Mouse (Mus musculus) cortical plate, adult 2 months (tissue): ENCODE data around the gene Pon2.

Experiments used
- CTCF ChIP-seq: fragments of 200-500 bp; IDR thresholded peaks from 2 replicates; pipeline ENCODE4 v1.5.1; 2011; ENCODE audit warnings: mild to moderate bottlenecking, control low read depth, low read length; ENCODE audit not compliant: insufficient read depth; ENCODE audit errors: extremely low read depth
- POLR2A ChIP-seq: fragments of 200-500 bp; IDR thresholded peaks from 2 replicates; pipeline ENCODE4 v1.6.1; 2011; ENCODE audit warnings: mild to moderate bottlenecking, low read length, control low read depth; ENCODE audit not compliant: insufficient read depth; ENCODE audit errors: extremely low read depth

GRCm38 (mm10) chr6:5254869-5255268 lies 43.4 kb downstream of the Pon2 start:
- no peak for TF ChIP-seq POLR2A
- TF ChIP-seq CTCF: no peak
